Mouse (Mus musculus): ENCODE measurements around the gene Zcchc10.
"Not testable (repeated sequence)": the region's sequence is repeated elsewhere in the genome, so short reads cannot be mapped to it uniquely, and the experiment has no call there.

The Zcchc10 gene

DNA sequence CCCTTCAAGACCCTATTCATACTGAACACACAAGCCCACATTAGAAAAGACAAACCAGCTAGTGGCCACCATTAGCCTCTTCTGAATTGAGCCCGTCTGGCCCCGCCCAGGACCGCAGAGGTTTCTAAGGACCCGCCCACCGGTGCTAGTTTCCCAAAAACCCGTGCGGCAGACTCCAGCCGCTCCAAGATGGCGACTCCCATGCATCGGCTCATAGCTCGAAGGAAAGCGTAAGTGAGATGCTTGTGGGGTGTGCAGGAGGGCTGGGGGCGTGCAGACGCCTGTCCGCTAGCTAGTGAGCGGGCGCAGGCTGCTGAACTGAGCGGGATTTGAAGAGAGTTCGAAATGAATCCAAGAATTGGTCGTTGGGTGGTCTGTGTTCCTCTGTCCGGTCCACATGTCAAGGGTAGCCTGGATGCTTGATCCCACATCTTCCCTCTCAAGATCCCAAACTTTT, at the start of gene Zcchc10:
TSS of gene Zcchc10 (plus strand) at position 168 of the 457 bp plus-strand sequence.
- peak; percentile 90 to 96 for DNase-seq (ENCODE audit: inconsistent age in 2 of 2, low spot score in 1 of 2)

DNA sequence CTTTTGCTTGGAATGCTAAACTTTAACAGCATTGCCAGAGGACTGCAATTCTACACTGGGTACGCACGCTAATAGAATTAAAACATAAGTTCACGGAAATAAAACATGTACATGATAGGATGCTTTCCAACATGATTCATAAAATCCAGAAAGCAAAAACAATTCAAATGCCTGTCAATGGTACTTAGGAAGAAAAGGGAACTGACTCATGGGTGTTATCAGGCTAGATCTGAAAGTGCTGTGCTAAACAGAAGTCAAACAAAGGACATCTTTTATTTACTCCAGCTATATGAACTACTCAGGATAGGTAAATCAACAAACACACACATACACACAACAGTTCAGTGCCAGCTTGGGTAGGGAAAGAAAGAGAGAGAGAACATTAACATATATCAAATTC, 49.1 kb upstream of the Zcchc10 start:
- DNase-seq (ENCODE audit: inconsistent age in 2 of 2, low spot score in 1 of 2) = no peak

DNA sequence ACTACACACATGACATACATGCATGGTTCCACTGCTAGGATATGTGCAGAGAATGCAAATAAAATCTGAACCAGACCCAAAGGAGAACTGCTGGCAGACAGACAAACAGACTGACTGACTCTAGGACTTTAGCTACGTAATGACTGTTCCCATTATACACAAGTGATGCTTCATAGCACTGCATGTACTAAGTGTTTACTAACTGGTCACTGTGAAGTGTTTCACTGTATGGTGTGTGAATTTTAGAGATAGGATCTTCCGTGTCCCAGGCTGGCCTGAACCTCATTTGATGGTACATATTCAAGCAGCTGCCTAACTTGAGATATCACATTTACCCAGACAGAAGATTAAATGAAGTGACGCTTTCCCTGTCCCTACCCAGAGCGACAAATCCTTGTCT, 46.1 kb upstream of the Zcchc10 start:
- DNase-seq (ENCODE audit: inconsistent age in 2 of 2, low spot score in 1 of 2) = no peak

DNA sequence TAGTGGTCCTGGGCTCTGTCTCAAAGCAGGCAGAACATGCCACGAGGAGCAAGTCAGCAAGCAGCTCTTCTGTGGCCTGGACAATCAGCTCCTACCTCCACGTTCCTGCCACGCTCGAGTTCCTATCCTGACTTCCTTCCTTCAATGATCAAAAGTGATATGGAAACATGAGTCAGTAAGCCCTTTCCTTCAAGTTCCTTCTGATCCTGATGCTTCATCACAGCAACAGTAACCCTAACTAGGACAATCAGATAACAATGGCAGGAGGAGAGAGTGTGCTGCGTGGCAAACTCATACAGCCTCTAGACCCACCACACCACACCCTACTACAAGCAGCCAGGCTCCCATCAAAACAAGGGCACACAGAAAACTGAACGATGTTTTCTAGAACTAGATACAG, 38.6 kb upstream of the Zcchc10 start:
- no peak for DNase-seq (ENCODE audit: inconsistent age in 2 of 2, low spot score in 1 of 2)

DNA sequence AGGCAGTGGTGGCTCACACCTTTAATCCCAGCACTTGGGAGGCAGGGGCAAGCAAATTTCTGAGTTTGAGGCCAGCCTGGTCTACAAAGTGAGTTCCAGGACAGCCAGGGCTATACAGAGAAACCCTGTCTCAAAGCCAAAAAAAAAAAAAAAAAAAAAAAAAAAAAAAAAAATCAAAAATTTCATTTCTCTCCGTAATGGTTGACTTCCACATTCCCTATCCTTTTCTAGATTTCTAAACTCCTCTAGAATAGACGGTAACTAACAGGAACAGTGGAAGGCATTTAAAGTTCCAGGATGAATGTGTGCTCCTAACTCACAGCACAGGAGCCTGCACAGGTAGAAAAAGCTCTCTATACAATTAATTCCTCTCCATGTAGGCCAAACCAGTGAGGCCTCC, 34.3 kb upstream of the Zcchc10 start:
- DNase-seq (ENCODE audit: inconsistent age in 2 of 2, low spot score in 1 of 2) = not testable (repeated sequence)

DNA sequence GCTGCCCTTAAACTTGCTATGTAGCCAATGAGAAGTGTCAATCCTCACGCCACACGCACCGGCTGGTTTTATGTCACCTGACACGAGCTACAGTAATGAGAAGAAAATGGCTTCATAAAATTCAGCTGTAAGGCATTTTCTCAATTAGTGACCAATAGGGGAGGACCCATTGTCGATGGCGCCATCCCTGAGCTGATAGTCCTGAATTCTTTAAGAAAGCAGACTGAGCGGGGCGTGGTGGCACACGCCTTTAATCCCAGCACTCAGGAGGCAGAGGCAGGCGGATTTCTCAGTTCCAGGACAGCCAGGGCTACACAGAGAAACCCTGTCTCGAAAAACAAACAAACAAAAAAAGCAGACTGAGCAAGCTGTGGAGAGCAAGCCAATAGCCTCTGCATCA, 33.6 kb upstream of the Zcchc10 start:
- no peak for DNase-seq (ENCODE audit: inconsistent age in 2 of 2, low spot score in 1 of 2)

DNA sequence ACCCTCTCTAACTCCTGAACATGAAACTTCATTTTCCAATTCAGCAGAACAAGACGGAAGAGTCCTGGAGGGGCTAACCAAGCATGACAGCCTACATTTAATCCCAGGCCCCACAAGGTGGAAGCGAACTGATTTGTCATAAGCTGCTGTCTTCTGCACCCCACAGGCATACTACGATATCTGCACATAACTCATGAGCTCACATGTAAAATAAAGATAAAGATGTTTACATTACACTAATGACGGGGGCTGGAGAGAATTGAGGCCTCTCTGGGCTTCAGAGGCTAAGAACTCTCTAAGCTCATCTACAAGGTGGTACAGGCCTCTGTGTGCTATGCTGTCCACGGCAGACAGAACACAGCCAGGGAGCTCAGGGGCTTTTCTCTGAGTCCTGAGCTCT, 30.0 kb upstream of the Zcchc10 start:
- no peak for DNase-seq (ENCODE audit: inconsistent age in 2 of 2, low spot score in 1 of 2)

DNA sequence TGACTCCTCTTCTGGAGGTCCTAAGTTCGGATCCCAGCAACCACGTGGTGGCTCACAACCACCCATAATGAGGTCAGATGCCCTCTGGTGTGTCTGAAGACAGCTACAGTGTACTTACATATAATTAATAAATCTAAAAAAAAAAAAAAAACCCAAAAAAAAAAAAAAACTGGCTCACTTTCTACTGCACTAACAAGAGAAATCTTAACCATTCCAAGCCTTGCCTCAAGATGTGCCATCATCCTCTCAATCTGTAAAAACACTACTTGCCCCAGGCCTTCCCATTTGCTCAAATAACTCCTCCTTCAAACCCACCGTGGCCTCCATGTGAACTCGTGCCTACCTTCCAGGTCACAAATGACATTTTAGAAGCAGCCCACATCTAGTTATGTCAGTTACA, 27.6 kb upstream of the Zcchc10 start:
- DNase-seq (ENCODE audit: inconsistent age in 2 of 2, low spot score in 1 of 2) = no peak

DNA sequence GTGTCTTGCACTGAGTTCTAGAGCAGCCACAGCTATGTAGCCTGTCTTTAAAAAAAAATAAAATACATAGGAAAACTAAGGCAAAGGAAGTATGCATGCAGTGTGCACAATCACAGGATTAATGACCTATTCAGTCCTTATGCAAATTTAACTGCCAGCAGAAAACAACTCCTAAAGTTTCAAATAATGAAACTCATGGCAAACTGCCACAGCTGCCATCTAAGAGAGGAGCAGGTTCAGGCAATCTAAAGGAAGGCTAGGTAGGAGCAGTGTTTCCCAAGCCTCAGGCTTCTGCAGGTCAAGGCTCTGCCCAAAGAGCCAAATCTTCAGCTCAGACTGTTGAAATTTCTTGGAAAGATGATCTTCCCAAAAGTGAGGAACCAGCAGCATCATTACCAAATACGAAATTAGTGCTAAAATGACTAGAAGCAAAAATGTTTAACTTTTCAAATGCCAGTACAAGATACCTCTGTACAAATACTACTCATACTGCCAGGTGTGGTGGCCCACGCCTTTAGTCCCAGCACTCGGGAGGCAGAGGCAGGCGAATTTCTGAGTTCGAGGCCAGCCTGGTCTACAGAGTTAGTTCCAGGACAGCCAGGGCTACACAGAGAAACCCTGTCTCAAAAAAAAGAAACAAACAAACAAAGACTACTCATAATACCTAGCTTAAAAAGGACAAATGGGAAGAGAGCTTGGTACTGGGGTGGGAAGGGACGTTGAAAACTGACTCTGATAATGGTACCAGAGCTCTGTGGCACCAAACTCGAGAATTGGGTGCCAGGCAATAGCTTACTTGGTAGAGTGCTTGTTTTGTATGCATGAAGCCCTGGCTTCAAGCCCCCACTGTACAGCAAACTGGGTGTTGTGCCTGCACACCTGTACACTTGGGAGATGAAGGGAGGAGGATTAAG, 26.3 kb upstream of the Zcchc10 start:
- DNase-seq (ENCODE audit: inconsistent age in 2 of 2, low spot score in 1 of 2) = no peak

DNA sequence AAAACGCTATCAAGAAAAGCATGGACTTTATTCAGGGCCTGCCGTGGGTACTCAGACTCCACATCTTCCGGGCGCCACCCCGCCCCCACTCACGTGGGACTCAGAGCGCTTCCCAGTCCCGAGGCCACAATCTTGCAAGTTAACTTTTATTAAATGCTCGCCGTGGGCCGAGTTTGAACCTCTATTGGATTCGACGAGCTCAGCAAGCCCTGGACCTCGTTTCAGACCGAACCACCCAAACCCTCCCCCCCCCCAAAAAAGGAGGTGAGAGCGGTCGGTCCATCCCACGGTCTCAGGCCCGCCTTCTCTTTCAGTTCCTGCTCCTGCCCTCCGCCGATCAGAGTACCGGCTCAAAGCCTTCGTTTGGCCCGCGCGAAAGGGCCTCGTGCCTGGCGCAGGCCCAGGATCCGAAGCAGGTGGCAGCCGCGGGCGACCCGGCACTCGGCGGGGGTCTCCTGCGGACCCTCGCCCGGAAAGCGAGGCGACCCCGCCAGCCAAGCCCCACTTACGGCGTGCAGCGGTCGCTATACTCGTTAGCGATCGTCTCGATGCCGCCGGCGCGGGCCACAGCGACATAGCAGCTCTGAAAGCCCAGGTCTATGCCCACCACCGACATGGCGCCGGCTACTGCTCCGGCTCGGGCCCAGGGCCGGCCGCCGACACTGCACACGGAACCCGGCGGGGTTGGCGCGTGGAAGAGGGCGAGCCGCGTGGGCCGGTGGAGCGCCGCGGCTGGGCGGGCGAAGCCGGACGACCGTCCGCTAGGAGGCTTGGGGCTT, 24.7 kb upstream of the Zcchc10 start:
- peak; percentile 79 to 89 for DNase-seq (ENCODE audit: inconsistent age in 2 of 2, low spot score in 1 of 2)

DNA sequence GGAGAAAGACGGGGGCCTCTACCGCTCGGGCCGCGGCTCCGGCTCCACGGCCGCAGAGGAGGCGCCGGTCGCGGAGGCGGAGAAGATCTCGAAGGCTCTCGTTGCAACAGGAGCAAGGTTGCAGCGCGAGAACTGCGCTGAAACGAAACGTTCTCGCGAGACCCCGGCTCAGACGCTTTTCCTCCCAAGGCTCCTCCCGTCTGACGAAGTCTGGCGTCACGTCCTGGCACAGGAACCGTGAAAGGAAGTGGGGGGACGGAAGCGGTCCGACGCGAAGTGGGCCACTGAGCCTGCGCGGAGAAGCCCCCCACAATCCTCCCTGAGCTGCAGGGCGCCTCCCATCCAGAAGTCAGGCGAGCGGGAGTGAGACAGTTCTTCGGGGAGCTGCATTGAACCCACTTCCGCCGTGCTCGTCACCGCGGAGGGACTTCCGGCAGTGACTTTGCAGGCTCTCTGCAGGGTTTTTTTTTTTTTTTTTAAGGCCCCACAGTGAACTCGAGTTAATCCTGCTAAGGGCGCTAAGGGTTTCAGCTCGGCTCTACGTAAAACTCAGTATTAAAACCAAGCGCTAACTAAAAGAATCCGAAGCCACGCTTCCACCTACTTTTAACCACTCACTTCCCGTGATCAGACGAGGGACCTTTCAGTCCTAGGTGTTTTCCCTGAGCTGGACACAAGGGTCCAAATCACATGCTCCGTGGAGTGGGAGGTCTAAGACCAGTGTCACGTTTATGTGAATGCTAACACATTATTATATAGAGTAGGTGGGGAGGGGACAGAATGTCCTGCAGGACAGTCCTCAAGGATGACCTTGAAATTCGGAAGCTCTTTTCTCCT, 23.9 kb upstream of the Zcchc10 start, which contains the start of gene Hspa4:
TSS of gene Hspa4 (minus strand) at position 128 of the 837 bp plus-strand sequence.
- DNase-seq (ENCODE audit: inconsistent age in 2 of 2, low spot score in 1 of 2) = peak; percentile 99

DNA sequence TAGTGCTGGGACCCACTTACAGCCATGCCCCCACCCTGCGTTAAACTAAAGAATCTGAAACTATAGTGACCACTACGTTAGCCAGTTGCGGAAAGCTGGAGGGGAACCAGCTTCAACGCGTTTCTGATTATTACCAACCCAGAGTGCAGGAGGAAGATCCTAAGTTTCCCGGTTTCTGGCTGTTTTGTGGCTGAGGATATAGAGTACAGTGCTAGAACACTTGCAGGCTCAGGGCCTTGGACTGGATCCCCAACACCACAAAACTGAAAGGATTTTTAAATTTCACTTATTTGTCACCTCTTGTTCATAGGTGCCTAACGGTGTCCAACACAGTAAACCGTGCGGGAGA, 23.3 kb upstream of the Zcchc10 start:
- DNase-seq (ENCODE audit: inconsistent age in 2 of 2, low spot score in 1 of 2) = no peak

DNA sequence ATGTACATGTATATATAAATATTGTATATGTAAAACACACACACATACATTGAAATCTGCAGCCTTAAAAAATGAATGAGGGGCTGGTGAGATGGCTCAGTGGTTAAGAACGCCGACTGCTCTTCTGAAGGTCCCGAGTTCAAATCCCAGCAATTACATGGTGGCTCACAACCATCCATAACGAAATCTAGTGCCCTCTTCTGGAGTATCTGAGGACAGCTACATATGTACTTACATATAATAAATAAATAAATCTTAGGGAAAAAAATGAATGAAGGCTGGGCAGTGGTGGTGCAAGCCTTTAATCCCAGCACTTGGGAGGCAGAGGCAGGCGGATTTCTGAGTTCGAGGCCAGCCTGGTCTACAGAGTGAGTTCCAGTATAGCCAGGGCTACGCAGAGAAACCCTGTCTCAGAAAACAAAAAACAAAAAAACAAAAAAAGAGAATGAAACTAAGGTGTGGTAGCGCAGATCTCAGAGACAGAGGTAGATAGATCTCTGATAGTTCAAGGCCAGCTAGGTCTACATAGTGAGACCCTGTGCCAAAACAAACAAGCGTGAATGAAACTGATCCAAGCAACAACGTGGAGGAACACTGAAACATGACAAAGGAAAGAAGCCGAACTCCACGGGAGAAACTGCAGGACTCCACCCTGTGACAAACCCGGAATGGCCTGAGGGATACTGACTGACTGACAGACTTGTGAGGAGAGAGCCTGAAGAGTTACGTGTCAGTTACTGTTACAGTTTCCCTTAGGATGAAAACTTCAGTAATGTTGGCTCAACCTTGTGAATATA, 20.2 kb upstream of the Zcchc10 start:
- DNase-seq (ENCODE audit: inconsistent age in 2 of 2, low spot score in 1 of 2) = no peak

DNA sequence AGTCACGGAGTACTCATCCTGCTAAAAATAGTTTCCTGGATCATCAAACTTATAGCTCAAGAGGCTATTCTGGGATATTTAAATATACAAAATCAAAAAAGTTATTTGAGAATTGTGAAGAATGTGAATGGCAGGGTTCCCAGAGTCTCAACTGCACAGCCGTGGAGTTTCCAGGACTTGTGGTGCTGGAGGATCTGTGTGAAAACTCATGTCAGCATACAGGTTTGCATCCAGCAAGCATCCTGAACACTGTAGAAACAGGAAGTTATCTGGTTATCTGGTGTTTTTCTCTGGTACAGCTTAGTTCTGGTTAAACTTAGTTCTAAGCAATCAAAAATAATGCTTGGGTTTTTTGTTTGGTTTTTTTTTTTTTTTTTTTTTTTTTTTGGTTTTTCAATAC, 17.5 kb upstream of the Zcchc10 start:
- no peak for DNase-seq (ENCODE audit: inconsistent age in 2 of 2, low spot score in 1 of 2)

DNA sequence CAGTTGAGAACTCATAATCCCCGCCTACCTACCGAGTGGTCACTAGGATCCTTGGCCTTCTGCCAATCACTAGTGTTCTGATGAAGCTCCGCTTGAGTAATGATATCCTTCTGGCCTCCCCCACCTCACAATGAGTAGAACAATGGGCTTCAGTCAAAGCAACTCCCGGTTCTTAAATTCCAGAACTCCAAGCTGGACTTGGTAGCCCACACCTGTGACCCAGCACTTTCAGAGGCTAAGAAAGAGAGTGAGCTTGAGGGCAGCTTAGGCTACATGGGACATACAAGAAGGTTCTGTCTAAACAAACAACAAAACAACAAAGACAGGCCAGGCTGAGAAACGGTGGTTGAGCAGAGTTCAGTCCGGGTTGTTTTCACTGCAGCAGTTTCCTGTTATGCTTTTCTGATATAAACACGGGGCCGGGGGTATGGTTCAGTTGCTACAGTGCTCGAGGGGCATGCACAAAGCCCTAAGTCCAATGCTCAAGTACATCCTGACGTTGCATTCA, 16.9 kb upstream of the Zcchc10 start:
- DNase-seq (ENCODE audit: inconsistent age in 2 of 2, low spot score in 1 of 2) = peak; percentile 34 to 70

DNA sequence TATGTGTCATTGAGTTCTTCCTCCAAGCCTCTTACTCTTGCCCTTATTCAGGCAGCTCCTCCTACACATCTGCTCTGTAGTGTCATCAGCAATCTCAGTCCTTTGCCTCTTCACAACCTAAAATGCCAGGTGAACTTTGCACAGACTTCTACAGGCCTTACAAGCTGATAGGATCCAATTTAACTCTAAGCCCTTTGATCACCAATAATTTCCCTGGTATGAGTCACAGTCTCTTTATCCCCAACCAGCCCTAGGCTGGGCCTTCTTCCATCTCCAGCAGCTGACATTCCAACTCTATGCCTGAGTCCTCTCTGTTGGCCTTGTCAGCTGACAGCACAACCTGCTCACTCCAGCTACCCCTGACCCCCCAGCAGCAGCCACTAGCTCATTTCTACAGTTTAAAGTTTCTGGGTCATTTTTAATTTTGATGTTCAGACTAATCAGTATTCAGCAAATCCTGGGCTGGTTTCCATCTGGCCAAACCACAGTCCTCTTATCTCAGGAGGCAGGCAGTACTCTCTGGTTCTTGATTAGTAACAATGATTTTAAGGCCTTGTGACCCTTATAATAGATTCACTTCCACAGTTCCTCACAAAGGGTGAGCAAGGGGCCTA, 16.1 kb upstream of the Zcchc10 start:
- DNase-seq (ENCODE audit: inconsistent age in 2 of 2, low spot score in 1 of 2) = peak; percentile 68 to 86

DNA sequence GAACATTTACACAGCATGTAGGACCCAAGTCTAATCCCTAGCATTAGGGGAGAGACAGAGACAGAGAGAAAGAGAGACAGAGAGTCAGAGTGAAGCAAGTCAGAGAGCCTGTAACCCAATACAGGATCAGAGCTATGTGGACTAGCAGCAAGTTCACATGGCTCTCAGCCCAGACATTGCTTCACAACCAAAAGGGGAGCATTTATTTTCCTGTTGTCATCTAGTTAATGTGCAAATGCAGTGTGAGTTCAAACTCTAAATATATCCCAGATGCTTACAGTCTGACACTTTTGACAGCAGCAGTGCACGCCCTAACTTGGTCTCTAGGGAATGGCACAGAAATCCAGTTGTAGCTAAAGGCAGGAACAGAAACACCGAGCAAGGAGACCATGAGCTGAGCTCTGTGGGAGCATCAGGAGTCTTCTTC, 15.6 kb upstream of the Zcchc10 start:
- peak; percentile 71 to 92 for DNase-seq (ENCODE audit: inconsistent age in 2 of 2, low spot score in 1 of 2)

DNA sequence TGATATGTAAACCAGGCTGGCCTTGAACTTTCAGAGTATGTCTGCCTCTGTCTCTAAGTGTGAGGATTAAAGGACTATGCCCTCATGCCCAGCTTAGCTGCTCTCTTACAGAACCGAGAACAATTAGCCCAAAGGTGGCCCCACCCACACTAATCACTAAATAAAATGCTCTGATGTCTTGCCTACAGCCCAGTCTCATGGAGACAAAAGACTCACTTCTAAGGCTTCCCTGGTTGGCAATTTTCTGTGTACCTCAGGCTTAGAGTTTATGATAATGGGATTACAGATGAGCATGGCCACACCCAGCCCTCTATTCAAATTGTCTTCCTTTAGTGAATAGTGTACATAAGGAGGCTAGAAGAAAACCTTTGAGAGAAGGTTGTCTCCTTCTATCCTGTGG, 13.1 kb upstream of the Zcchc10 start:
- no peak for DNase-seq (ENCODE audit: inconsistent age in 2 of 2, low spot score in 1 of 2)

DNA sequence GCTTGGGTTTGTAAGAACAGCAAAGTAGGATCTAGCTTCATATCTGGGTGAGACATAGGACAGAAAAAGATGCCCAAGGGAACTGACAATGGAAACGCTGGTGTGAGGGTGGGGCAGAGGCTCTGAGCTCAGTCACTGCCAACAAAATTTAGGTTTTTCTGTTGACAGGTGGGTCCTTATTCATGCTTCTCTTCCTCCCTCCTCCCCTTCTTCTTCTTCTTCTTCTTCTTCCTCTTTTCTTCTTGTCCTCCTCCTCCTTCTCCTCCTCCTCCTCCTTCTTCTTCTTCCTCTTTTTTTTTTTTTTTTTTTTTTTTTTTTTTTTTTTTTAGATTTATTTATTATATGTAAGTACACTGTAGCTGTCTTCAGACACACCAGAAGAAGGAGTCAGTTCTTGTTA, 11.7 kb upstream of the Zcchc10 start:
- DNase-seq (ENCODE audit: inconsistent age in 2 of 2, low spot score in 1 of 2) = not testable (repeated sequence)

DNA sequence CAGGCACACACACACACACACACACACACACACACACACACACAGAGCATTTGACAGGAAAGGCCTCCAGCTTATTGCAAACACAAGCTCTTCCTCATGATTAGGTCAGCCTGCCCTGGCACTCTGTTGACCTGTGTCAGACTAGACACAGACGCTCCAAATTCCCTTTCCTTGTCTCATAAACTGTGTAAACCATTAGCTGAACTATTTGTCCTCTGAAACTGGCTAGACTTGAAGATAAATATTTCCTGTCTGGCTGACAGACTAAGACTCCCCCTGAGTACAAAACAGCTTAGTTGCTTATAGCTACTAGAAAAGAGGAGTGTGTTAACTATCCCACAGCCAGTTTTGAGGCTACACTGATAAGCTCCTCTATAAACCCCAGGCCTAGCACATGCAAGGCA, 9.7 kb upstream of the Zcchc10 start:
- peak in 1 of 2 experiments; percentile 56 for DNase-seq (ENCODE audit: inconsistent age in 2 of 2, low spot score in 1 of 2)

All from adrenal gland, adult (tissue).